In the genomic region with DNA sequence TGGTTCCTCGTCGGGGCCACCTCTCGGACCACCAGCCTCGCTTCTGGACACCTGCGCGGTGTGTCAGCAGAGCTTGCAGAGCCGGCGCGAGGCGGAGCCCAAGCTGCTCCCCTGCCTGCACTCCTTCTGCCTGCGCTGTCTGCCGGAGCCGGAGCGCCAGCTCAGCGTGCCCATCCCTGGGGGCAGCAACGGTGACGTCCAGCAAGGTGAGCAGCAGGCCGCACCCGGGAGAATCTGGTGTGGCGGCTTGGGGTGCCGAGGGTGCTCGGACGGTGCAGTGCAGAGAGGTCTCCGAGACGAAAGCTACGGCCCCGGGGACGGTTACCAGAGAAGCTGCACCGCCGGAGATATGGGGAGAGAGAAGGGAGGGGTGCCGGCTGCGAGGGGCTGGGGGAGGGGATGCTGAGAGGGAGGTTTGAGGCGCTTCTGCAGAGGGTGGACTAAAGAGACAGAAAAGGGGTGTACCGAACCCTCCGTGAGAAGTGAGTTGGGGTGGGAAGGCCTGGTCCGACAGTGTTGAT, we compare ENCODE assay signal across 8 mouse cellular contexts. TPM values are rescaled to one million over a fixed set of nuclear protein-coding genes. Genes with fewer than 3 reads are reported as not detected.
DNase-seq lines count a peak whose midpoint lies in the region; ATAC-seq and TF ChIP-seq lines count a peak whose summit lies in the region.

No protein-coding gene starts in this region.

- no peaks in the 10 kb centered on the region for H3K27me3 ChIP-seq in embryonic facial prominence, embryonic 15.5 days
- H3K27me3 ChIP-seq in heart, embryonic 12.5 days (replicated peaks): no peaks in the 10 kb centered on the region
- no peaks in the 10 kb centered on the region for H3K27me3 ChIP-seq in liver, embryonic 16.5 days (ENCODE audit: control insufficient read depth, insufficient read depth, low read depth, low read length)
- no peaks in the 10 kb centered on the region for H3K27me3 ChIP-seq in neural tube, embryonic 12.5 days (replicated peaks)

- peak overlapping the region; percentile 99 for H3K4me3 ChIP-seq in bone marrow, adult 2 months (replicated peaks; ENCODE audit: control insufficient read depth, low read depth, low read length)
- H3K4me3 ChIP-seq in embryonic facial prominence, embryonic 15.5 days (replicated peaks): peak overlapping the region; percentile 99
- peak overlapping the region; percentile 90 for H3K4me3 ChIP-seq in heart, embryonic 12.5 days
- H3K4me3 ChIP-seq in liver, embryonic 16.5 days (ENCODE audit: low read depth, low read length): peak overlapping the region; percentile 100
- peak overlapping the region; percentile 99 for H3K4me3 ChIP-seq in neural tube, embryonic 12.5 days

- TF ChIP-seq POLR2A in bone marrow, adult 2 months (IDR thresholded peaks at IDR 0.05; ENCODE audit: borderline replicate concordance, control insufficient read depth, low read depth, low read length): no peak

- H3K9me3 ChIP-seq in embryonic facial prominence, embryonic 15.5 days (replicated peaks): no peaks in the 10 kb centered on the region
- no peaks in the 10 kb centered on the region for H3K9me3 ChIP-seq in heart, embryonic 12.5 days (replicated peaks)
- H3K9me3 ChIP-seq in liver, embryonic 16.5 days (replicated peaks; ENCODE audit: control insufficient read depth, low read length): no peaks in the 10 kb centered on the region
- H3K9me3 ChIP-seq in neural tube, embryonic 12.5 days: no peaks in the 10 kb centered on the region

- ATAC-seq in embryonic facial prominence, embryonic 15.5 days (ENCODE audit: insufficient number of reproducible peaks, low FRiP score, low TSS enrichment, low read depth): peak; percentile 64
- ATAC-seq in heart, embryonic 12.5 days (ENCODE audit: insufficient number of reproducible peaks, low FRiP score): peak; percentile 71
- ATAC-seq in liver, embryonic 16.5 days (ENCODE audit: low read depth): peak; percentile 37
- ATAC-seq in neural tube, embryonic 12.5 days (ENCODE audit: low FRiP score, low read depth): peak; percentile 73

- peak overlapping the region; percentile 64 for H3K4me2 ChIP-seq in embryonic facial prominence, embryonic 15.5 days (replicated peaks)
- peak overlapping the region; percentile 90 for H3K4me2 ChIP-seq in heart, embryonic 12.5 days
- peak overlapping the region; percentile 68 for H3K4me2 ChIP-seq in liver, embryonic 16.5 days (ENCODE audit: low read depth, low read length)
- H3K4me2 ChIP-seq in neural tube, embryonic 12.5 days (replicated peaks): peak overlapping the region; percentile 92

- peaks cover 1% of the 10 kb centered on the region; the same call in 1 of the 2 replicates for H3K4me1 ChIP-seq in bone marrow, adult 2 months (ENCODE audit: control insufficient read depth, insufficient read depth, low read length)
- H3K4me1 ChIP-seq in embryonic facial prominence, embryonic 15.5 days: peaks cover 13% of the 10 kb centered on the region
- peaks cover 12% of the 10 kb centered on the region for H3K4me1 ChIP-seq in heart, embryonic 12.5 days (replicated peaks)
- H3K4me1 ChIP-seq in liver, embryonic 16.5 days (ENCODE audit: control insufficient read depth, low read depth, low read length): peaks cover 14% of the 10 kb centered on the region
- peaks cover 15% of the 10 kb centered on the region for H3K4me1 ChIP-seq in neural tube, embryonic 12.5 days

- WGBS in bone marrow, adult 2 months: under 1% methylated on average over 36 of the region's 36 CpGs
- under 1% methylated on average over 36 of the region's 36 CpGs for WGBS in embryonic facial prominence, embryonic 15.5 days
- under 1% methylated on average over 35 of the region's 36 CpGs for WGBS in heart, embryonic 12.5 days
- under 1% methylated on average over 33 of the region's 36 CpGs for WGBS in liver, embryonic 16.5 days (ENCODE audit: insufficient replicate concordance)
- WGBS in neural tube, embryonic 12.5 days: under 1% methylated on average over 36 of the region's 36 CpGs

- peak; percentile 51 for DNase-seq in CD4-positive helper T cell, adult 2 months (ENCODE audit: low read depth, low spot score)
- peak; percentile 68 for DNase-seq in kidney, postnatal 10 days
- peak; percentile 9 for DNase-seq in telencephalon, adult 2 months (ENCODE audit: low read depth, low spot score)

- H3K36me3 ChIP-seq in embryonic facial prominence, embryonic 15.5 days: 0 out of 2 replicates have a peak, but pooled peaks cover 3% of the 10 kb centered on the region
- H3K36me3 ChIP-seq in heart, embryonic 12.5 days: peaks cover 11% of the 10 kb centered on the region
- H3K36me3 ChIP-seq in liver, embryonic 16.5 days (ENCODE audit: control insufficient read depth, insufficient read depth): no peaks in the 10 kb centered on the region; the same call in 1 of the 2 replicates
- H3K36me3 ChIP-seq in neural tube, embryonic 12.5 days: peaks cover 7% of the 10 kb centered on the region; the same call in 1 of the 2 replicates

- TF ChIP-seq CTCF in bone marrow, adult 2 months (IDR thresholded peaks at IDR 0.05; ENCODE audit: control insufficient read depth, insufficient read depth, low read length): no peak

- peak overlapping the region; percentile 98 for H3K27ac ChIP-seq in bone marrow, adult 2 months (ENCODE audit: control insufficient read depth, insufficient read depth, low read depth, low read length, poor library complexity)
- peak overlapping the region; percentile 95 for H3K27ac ChIP-seq in embryonic facial prominence, embryonic 15.5 days (replicated peaks)
- peak overlapping the region; percentile 93 for H3K27ac ChIP-seq in heart, embryonic 12.5 days (ENCODE audit: poor library complexity, severe bottlenecking)
- peak overlapping the region; percentile 91 for H3K27ac ChIP-seq in liver, embryonic 16.5 days (ENCODE audit: low read length)
- peak overlapping the region; percentile 95 for H3K27ac ChIP-seq in neural tube, embryonic 12.5 days

- H3K9ac ChIP-seq in embryonic facial prominence, embryonic 15.5 days: peak overlapping the region; percentile 98
- peak overlapping the region; percentile 96 for H3K9ac ChIP-seq in heart, embryonic 12.5 days
- H3K9ac ChIP-seq in liver, embryonic 16.5 days (ENCODE audit: low read depth, low read length): peak overlapping the region; percentile 99
- peak overlapping the region; percentile 99 for H3K9ac ChIP-seq in neural tube, embryonic 12.5 days

RNA-seq across cellular contexts. Expression of gene Trim33, which starts 1.2 kb away (rescaled TPM):
- 10.2 and 13.9 TPM in 2 replicates for polyA plus RNA-seq in bone marrow, adult 2 months (2011; ENCODE audit: insufficient read depth, insufficient read length, low replicate concordance, missing spikeins)
- polyA plus RNA-seq in embryonic facial prominence, embryonic 15.5 days (2015; fragmentation: Nextera tagmentation; extraction: Ambion mirVana): 17.7 and 21.6 TPM in 2 replicates
- 17.4 and 19.8 TPM in 2 replicates for polyA plus RNA-seq in heart, embryonic 12.5 days (2016; fragmentation: Nextera tagmentation; extraction: Ambion mirVana)
- 5.1 and 6.1 TPM in 2 replicates for polyA plus RNA-seq in liver, embryonic 16.5 days (2015; fragmentation: Nextera tagmentation; extraction: Ambion mirVana)
- polyA plus RNA-seq in neural tube, embryonic 12.5 days (2016; fragmentation: Nextera tagmentation; extraction: Ambion mirVana): 40.1 and 41.1 TPM in 2 replicates

Comparison
In these comparisons a context has a peak if more than half of its experiments do, and no peak if none do; other contexts are left out.
1. Peak in every context shown above with its lines: DNase-seq, ATAC-seq, H3K4me3 ChIP-seq and H3K27ac ChIP-seq.
2. DNase-seq: peak in every context shown above with its lines; median percentile 68 in kidney, postnatal 10 days; 51 in CD4-positive helper T cell, adult 2 months; 9 in telencephalon, adult 2 months.